Mouse (Mus musculus) Patski (cell line): Measurements from ENCODE around the gene Ppp1cb. TPM values are rescaled to one million over a fixed set of nuclear protein-coding genes. Genes with fewer than 3 reads are reported as not detected.

Experiments
- ATAC-seq: fragments of 100-300 bp; one replicate; pipeline ENCODE4 v1.8.0; 2021
- CTCF ChIA-PET: fragments of 350-600 bp; sonication (Branson Sonifier 250); formaldehyde crosslinking; loops from one replicate; lab custom pipeline; 2022; ENCODE audit warnings: inconsistent platforms; lab: Charles Lee
- POLR2A ChIA-PET: fragments of 350-600 bp; sonication (Branson Sonifier 250); formaldehyde crosslinking; loops from one replicate; lab custom pipeline; 2022; ENCODE audit warnings: antibody characterized with exemption, inconsistent platforms; lab: Charles Lee
- DNase-seq: peaks from one replicate; pipeline ENCODE4 v3.0.0-alpha.2; 2011; ENCODE audit warnings: low read depth, low spot score
- H3K27me3 ChIP-seq: fragments of 371-371 bp; one replicate; pipeline ENCODE4 v1.5.1; 2021
- CTCF ChIP-seq: fragments of 100-300 bp; IDR thresholded peaks from one replicate; pipeline ENCODE4 v1.5.1; 2021
- in situ Hi-C: fragments of 300-500 bp; cut with MboI; formaldehyde crosslinking; loops from 3 replicates; pipeline ENCODE4 v1.11.1; 2018; ENCODE audit warnings: low pct_unique_long_range_greater_than_20kb, mixed read lengths
- polyA plus RNA-seq: library from polyadenylated mRNA; unstranded; gene quantifications from one replicate; pipeline ENCODE4 v1.2.3, GENCODE M21; 2021

Ppp1cb gene
- polyA plus RNA-seq, 1 experiment from 2014 or later: 243 TPM

GRCm38 (mm10) chr5:32472332-32473028, 13.8 kb downstream of the Ppp1cb start:
- H3K27me3 ChIP-seq: no peaks in the 10 kb centered on the region
- POLR2A ChIA-PET: interaction anchor here (0.6 kb wide), 1 partner anchor 295 kb away, joined by 5 read pairs; no protein-coding TSS in a partner anchor
- TF ChIP-seq CTCF: no peak
- ATAC-seq (peak; percentile 87), DNase-seq (peak; percentile 59)
- in situ Hi-C loops: no loop called here
- CTCF ChIA-PET: interaction anchor here (1.1 kb wide), 1 partner anchor 48 kb away, joined by 3 read pairs; no protein-coding TSS in a partner anchor

- POLR2A ChIA-PET: interaction anchor here (0.6 kb wide), 1 partner anchor 294 kb away, joined by 5 read pairs; no protein-coding TSS in a partner anchor
- no peak for TF ChIP-seq CTCF
- ATAC-seq (no peak), DNase-seq (no peak)
- CTCF ChIA-PET: interaction anchor here (1.1 kb wide), 1 partner anchor 48 kb away, joined by 3 read pairs; no protein-coding TSS in a partner anchor
- in situ Hi-C loops: no loop called here
- no peaks in the 10 kb centered on the region for H3K27me3 ChIP-seq
These were observed 14.3 kb downstream of the Ppp1cb start for GRCm38 (mm10) chr5:32473029-32473352.

DNA sequence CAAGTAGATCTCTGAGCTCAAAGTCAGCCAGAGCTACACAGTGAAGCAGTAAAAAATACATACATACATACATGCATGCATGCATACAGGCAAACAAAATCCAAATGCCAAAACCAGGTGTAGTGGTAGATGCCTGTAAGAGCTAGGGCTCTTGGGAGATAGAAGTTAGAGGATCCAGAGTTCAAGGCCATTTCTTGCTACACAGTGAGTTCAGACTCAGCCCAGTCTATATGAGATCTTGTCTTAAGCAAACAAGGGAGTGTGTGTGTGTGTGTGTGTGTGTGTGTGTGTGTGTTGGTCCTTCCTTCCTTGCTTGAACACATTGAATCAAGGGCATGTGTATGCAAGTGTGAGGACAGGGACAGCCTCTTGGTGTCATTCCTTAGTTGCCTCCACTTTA, 17.9 kb downstream of the Ppp1cb start:
- no peak for DNase-seq
- no peak for TF ChIP-seq CTCF
- H3K27me3 ChIP-seq: no peaks in the 10 kb centered on the region
- in situ Hi-C loops: no loop called here
- ChIA-PET CTCF (interaction anchor here (1.8 kb wide), 1 partner anchor 154 kb away, joined by 4 read pairs; no protein-coding TSS in a partner anchor), POLR2A (interaction anchor here (0.6 kb wide), 1 partner anchor 141 kb away, joined by 3 read pairs; no protein-coding TSS in a partner anchor)
- no peak for ATAC-seq

GRCm38 (mm10) chr5:32478972-32479371, 20.3 kb downstream of the Ppp1cb start:
- in situ Hi-C loops: no loop called here
- no peaks in the 10 kb centered on the region for H3K27me3 ChIP-seq
- no peak for DNase-seq
- no peak for ATAC-seq
- ChIA-PET POLR2A (interaction anchor here (1.1 kb wide), 1 partner anchor 12 kb away, joined by 3 read pairs; no protein-coding TSS in a partner anchor), CTCF (interaction anchor here (0.7 to 1.3 kb wide), 2 partner anchors 27 to 41 kb away, joined by 3 read pairs; no protein-coding TSS in a partner anchor)
- no peak for TF ChIP-seq CTCF

GRCm38 (mm10) chr5:32485430-32485829, 26.8 kb downstream of the Ppp1cb start:
- ATAC-seq: no peak
- no peak for TF ChIP-seq CTCF

GRCm38 (mm10) chr5:32488044-32488443, 29.4 kb downstream of the Ppp1cb start:
- no peak for ATAC-seq
- CTCF ChIA-PET: interaction anchor here (1.0 kb wide), 1 partner anchor 8 kb away, joined by 3 read pairs; no protein-coding TSS in a partner anchor
- no peaks in the 10 kb centered on the region for H3K27me3 ChIP-seq

More at GRCm38 (mm10) chr5:32485430-32485829, 26.8 kb downstream of the Ppp1cb start:
- ChIA-PET CTCF (no interaction called here), POLR2A (no interaction called here)
- in situ Hi-C loops: no loop called here
- DNase-seq: no peak
- no peaks in the 10 kb centered on the region for H3K27me3 ChIP-seq

DNA sequence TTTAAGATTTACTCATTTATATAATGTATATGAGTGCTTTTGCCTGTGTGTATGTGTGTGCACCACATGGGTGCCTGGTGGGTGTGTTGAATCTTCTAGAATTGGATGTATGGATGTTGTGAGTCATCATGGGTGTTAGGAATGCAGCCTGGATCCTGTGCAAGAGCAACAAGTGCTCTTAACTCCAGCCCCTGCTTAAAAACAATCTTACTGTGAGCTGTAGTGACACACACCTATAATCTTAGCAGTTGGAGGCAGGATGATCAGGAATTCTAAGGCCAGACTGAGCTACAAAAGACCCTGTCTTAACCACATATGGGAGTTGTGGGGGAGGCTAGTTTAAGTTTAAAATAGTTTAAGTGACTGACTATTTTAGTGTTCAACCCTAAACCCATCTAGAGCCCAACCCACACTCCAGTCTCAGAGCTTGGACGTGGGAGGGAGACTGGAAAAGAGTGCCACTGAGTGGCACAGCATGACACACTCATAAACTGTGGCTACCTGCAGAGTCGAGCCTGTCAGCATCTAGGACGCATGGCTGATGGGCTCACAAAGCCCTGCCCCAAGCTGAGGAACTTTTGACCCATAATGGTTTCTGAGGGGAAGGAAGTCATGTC, 35.5 kb downstream of the Ppp1cb start:
- POLR2A ChIA-PET: no interaction called here
- TF ChIP-seq CTCF: no peak
- H3K27me3 ChIP-seq: no peaks in the 10 kb centered on the region
- in situ Hi-C loops: no loop called here
- DNase-seq (no peak), ATAC-seq (no peak)
- CTCF ChIA-PET: interaction anchor here (1.0 kb wide), 1 partner anchor 10 kb away, joined by 3 read pairs; no protein-coding TSS in a partner anchor

More at GRCm38 (mm10) chr5:32488044-32488443, 29.4 kb downstream of the Ppp1cb start:
- TF ChIP-seq CTCF: no peak
- DNase-seq: no peak
- POLR2A ChIA-PET: no interaction called here
- in situ Hi-C loops: no loop called here

GRCm38 (mm10) chr5:32508766-32509165, 50.1 kb downstream of the Ppp1cb start:
- TF ChIP-seq CTCF: no peak
- no peaks in the 10 kb centered on the region for H3K27me3 ChIP-seq
- DNase-seq (no peak), ATAC-seq (no peak)
- ChIA-PET CTCF (interaction anchor here (1.0 to 2.0 kb wide), 2 partner anchors 11 to 49 kb away, joined by 3 to 15 read pairs; no protein-coding TSS in a partner anchor), POLR2A (interaction anchor here (0.6 kb wide), 1 partner anchor 634 kb away, joined by 4 read pairs; no protein-coding TSS in a partner anchor)
- in situ Hi-C loops: loop anchor here (25.0 kb wide), 1 partner anchor 946 kb away; no protein-coding TSS in a partner anchor

- ChIA-PET POLR2A (interaction anchor here (0.6 kb wide), 1 partner anchor 195 kb away, joined by 4 read pairs; no protein-coding TSS in a partner anchor), CTCF (interaction anchor here (0.7 to 2.8 kb wide), 14 partner anchors 9 to 955 kb away, joined by 3 to 26 read pairs (median 4); no protein-coding TSS in a partner anchor)
- ATAC-seq (no peak), DNase-seq (peak; percentile 9)
- in situ Hi-C loops: loop anchor here (25.0 kb wide), 1 partner anchor 958 kb away; no protein-coding TSS in a partner anchor
- no peaks in the 10 kb centered on the region for H3K27me3 ChIP-seq
- peak; percentile 88 for TF ChIP-seq CTCF
These were observed 61.7 kb downstream of the Ppp1cb start for GRCm38 (mm10) chr5:32520381-32520780.

DNA sequence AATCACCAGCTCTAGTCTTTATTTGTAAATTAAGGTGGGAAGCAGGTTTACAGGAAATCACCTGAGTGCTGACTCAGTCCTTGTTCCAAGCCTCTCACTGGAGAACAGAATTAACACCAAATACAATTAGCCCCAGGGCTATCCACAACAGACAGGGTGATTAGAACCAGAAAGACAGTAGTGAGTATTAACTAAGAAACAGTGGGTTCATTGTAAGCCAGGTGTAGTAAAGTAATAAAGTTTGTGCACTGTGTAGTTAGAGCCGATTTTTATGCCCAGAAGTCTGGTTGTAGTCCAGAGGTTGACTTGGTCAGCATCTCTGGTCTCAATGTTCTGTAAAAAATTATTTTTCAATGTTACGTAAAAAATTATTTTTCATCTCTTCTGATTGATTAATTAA, 90.8 kb downstream of the Ppp1cb start:
- CTCF ChIA-PET: no interaction called here
- ATAC-seq: no peak
- in situ Hi-C loops: no loop called here
- DNase-seq: no peak
- TF ChIP-seq CTCF: no peak
- POLR2A ChIA-PET: interaction anchor here (0.7 kb wide), 1 partner anchor 23 kb away, joined by 3 read pairs; no protein-coding TSS in a partner anchor
- H3K27me3 ChIP-seq: peaks cover 25% of the 10 kb centered on the region
